Mouse (Mus musculus) C3H10T1/2 (cell line): ENCODE measurements around the gene Aktip. TPM values are rescaled to one million over a fixed set of nuclear protein-coding genes. Genes with fewer than 3 reads are reported as not detected.

Experiments
- polyA plus RNA-seq, 2 experiments: library from polyadenylated mRNA; unstranded; fragments of >200 nt; fragmentation: generic; extraction: Trizol; gene quantifications; one replicate each; pipeline ENCODE4 v1.2.1; 2012; ENCODE audit warnings: missing spikeins in 2 of 2

The Aktip gene
- polyA plus RNA-seq: 10 to 100 TPM in 1 of 2 experiments, 1 to 10 TPM in 1; 4.6 to 23.0 TPM

DNA sequence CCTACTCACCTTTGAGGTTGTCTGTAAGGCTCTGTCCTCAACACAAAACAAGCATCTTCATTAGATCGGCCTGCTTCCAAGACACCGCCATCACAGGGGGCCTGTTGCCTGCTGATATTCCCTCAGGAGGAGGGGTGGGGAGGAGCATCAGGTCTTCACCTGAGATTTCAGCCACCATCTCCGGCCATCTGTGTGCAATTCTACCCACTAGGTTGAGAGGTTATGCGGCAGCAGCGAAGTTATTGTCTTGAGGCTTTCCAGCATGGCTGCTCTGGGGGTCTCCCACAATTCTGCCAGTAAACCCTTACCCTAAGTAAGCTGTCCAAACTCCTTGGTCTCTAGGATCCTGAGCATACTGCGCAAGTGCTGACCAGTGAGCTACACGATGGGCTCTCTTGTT, at the start of gene Aktip:
Aktip (minus strand) TSS at position 101 of the 400 bp plus-strand sequence.

DNA sequence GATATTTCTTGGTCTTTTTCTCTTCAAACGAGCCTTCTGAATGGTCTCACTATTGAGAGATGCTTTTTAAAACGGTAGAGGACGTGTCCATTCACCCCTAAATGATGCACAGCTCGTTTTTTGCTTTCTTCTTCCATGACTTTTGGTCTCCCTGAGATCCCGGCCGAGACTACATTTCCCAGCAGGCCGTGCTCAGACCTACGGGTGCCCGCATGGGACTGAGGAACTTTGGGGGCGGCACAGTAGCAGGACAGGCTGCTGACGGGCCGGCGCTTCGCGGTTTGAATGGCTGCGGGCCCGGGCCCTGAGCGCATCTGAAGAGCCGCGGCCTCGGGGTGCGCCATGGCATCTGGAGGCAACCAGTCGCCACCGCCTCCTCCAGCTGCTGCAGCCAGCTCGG, 129.9 kb downstream of the Aktip start, which contains the start of gene Rbl2:
Rbl2 (plus strand) TSS at position 224 of the 400 bp plus-strand sequence.

Other genes with a start within 250 kb of the Aktip start
- gene Rbl2, start 129.9 kb downstream of the Aktip start, polyA plus RNA-seq: 10 to 100 TPM in 1 of 2 experiments, under 1 TPM in 1; 0.53 to 12.3 TPM
- gene Rpgrip1l, start 113.3 kb upstream of the Aktip start, polyA plus RNA-seq: 1 to 10 TPM in 1 of 2 experiments, under 1 TPM in 1; 0.62 to 2.8 TPM
- gene Fto, start 113.5 kb upstream of the Aktip start, polyA plus RNA-seq: 10 to 100 TPM; 23.7 to 60.8 TPM